Mouse (Mus musculus): ENCODE measurements around the gene Cdh23.

Gene Cdh23

GRCm38 (mm10) chr10:60635568-60636295 is 60.6 kb downstream of the Cdh23 start:
- DNase-seq (ENCODE audit: low read depth, low spot score): peak; percentile 50

- DNase-seq (ENCODE audit: low read depth, low spot score): no peak
These were observed 61.9 kb downstream of the Cdh23 start for GRCm38 (mm10) chr10:60634391-60634790.

GRCm38 (mm10) chr10:60626086-60626485 is 70.2 kb downstream of the Cdh23 start:
- DNase-seq (ENCODE audit: low read depth, low spot score): no peak

- DNase-seq (ENCODE audit: low read depth, low spot score): no peak
These were observed 70.8 kb downstream of the Cdh23 start for GRCm38 (mm10) chr10:60625511-60625910.

- DNase-seq (ENCODE audit: low read depth, low spot score): no peak
These were observed 71.3 kb downstream of the Cdh23 start for GRCm38 (mm10) chr10:60624945-60625344.

GRCm38 (mm10) chr10:60624217-60624708 is 72.0 kb downstream of the Cdh23 start:
- no peak for DNase-seq (ENCODE audit: low read depth, low spot score)

GRCm38 (mm10) chr10:60622836-60623235 is 73.5 kb downstream of the Cdh23 start:
- no peak for DNase-seq (ENCODE audit: low read depth, low spot score)

GRCm38 (mm10) chr10:60621470-60622170 is 74.7 kb downstream of the Cdh23 start:
- no peak for DNase-seq (ENCODE audit: low read depth, low spot score)

GRCm38 (mm10) chr10:60615898-60616297 is 80.4 kb downstream of the Cdh23 start:
- no peak for DNase-seq (ENCODE audit: low read depth, low spot score)

GRCm38 (mm10) chr10:60612893-60613292 is 83.4 kb downstream of the Cdh23 start:
- DNase-seq (ENCODE audit: low read depth, low spot score): no peak

- no peak for DNase-seq (ENCODE audit: low read depth, low spot score)
These were observed 89.1 kb downstream of the Cdh23 start for GRCm38 (mm10) chr10:60607166-60607565.

GRCm38 (mm10) chr10:60606661-60607060 is 89.6 kb downstream of the Cdh23 start:
- DNase-seq (ENCODE audit: low read depth, low spot score): no peak

- no peak for DNase-seq (ENCODE audit: low read depth, low spot score)
These were observed 94.1 kb downstream of the Cdh23 start for GRCm38 (mm10) chr10:60602235-60602634.

GRCm38 (mm10) chr10:60595166-60595565 is 101.1 kb downstream of the Cdh23 start:
- no peak for DNase-seq (ENCODE audit: low read depth, low spot score)

GRCm38 (mm10) chr10:60592881-60593575 is 103.3 kb downstream of the Cdh23 start:
- DNase-seq (ENCODE audit: low read depth, low spot score): peak; percentile 69

GRCm38 (mm10) chr10:60591281-60591680 is 105.0 kb downstream of the Cdh23 start:
- no peak for DNase-seq (ENCODE audit: low read depth, low spot score)

GRCm38 (mm10) chr10:60590241-60590640 is 106.0 kb downstream of the Cdh23 start:
- DNase-seq (ENCODE audit: low read depth, low spot score): no peak

GRCm38 (mm10) chr10:60585691-60586090 is 110.6 kb downstream of the Cdh23 start:
- DNase-seq (ENCODE audit: low read depth, low spot score): no peak

- DNase-seq (ENCODE audit: low read depth, low spot score): no peak
These were observed 113.3 kb downstream of the Cdh23 start for GRCm38 (mm10) chr10:60582956-60583355.

- DNase-seq (ENCODE audit: low read depth, low spot score): no peak
These were observed 115.6 kb downstream of the Cdh23 start for GRCm38 (mm10) chr10:60580666-60581065.

GRCm38 (mm10) chr10:60578738-60579538 is 117.4 kb downstream of the Cdh23 start:
- no peak for DNase-seq (ENCODE audit: low read depth, low spot score)
